Mouse (Mus musculus) neural tube, embryonic 13.5 days (tissue): Measurements from ENCODE around the gene Zfp990. TPM values are rescaled to one million over a fixed set of nuclear protein-coding genes. Genes with fewer than 3 reads are reported as not detected.
A peak's percentile ranks its signal among the peaks of the same experiment; 100 is the strongest.
"Not testable (repeated sequence)": the region's sequence is repeated elsewhere in the genome, so short reads cannot be mapped to it uniquely, and the experiment has no call there.

ENCODE experiments used
- ATAC-seq: fragments of 200-750 bp; cut with Nextera tagmentation; 2 replicates; pipeline ENCODE4 v1.8.0; 2017; ENCODE audit warnings: low read depth, mild to moderate bottlenecking, moderate TSS enrichment, moderate library complexity
- H3K27ac ChIP-seq: fragments of 300-500 bp; sonication (generic); replicated peaks from 2 replicates; pipeline ENCODE4 v1.5.1; 2015; ENCODE audit warnings: moderate library complexity, mild to moderate bottlenecking, inconsistent platforms
- H3K27me3 ChIP-seq: fragments of 300-500 bp; sonication (generic); 2 replicates; pipeline ENCODE4 v1.6.1; 2015; ENCODE audit warnings: mild to moderate bottlenecking, inconsistent platforms
- H3K36me3 ChIP-seq: fragments of 300-500 bp; sonication (generic); 2 replicates; pipeline ENCODE4 v1.6.1; 2015; ENCODE audit warnings: mild to moderate bottlenecking, inconsistent platforms
- H3K4me1 ChIP-seq: fragments of 300-500 bp; sonication (generic); replicated peaks from 2 replicates; pipeline ENCODE4 v1.6.1; 2015; ENCODE audit warnings: inconsistent platforms
- H3K4me2 ChIP-seq: fragments of 300-500 bp; sonication (generic); 2 replicates; pipeline ENCODE4 v1.6.1; 2015; ENCODE audit warnings: inconsistent platforms, mild to moderate bottlenecking, moderate library complexity
- H3K4me3 ChIP-seq: fragments of 300-500 bp; sonication (generic); 2 replicates; pipeline ENCODE4 v1.5.1; 2015; ENCODE audit warnings: mild to moderate bottlenecking, inconsistent platforms
- H3K9ac ChIP-seq: fragments of 300-500 bp; sonication (generic); 2 replicates; pipeline ENCODE4 v1.6.1; 2015; ENCODE audit warnings: moderate library complexity, mild to moderate bottlenecking, inconsistent platforms
- H3K9me3 ChIP-seq: fragments of 300-500 bp; sonication (generic); 2 replicates; pipeline ENCODE4 v1.6.1; 2016; ENCODE audit warnings: inconsistent platforms
- WGBS: fragments of 180-500 bp; shearing (Covaris S2); methylation state at CpG from one replicate; pipeline ENCODE4 v1.1.7; 2015; 5-methylcytosine and 5-hydroxymethylcytosine counted together
- polyA plus RNA-seq: library from polyadenylated mRNA; unstranded; fragments of >200 nt; fragmentation: Nextera tagmentation; extraction: Ambion mirVana; gene quantifications from 2 replicates; pipeline ENCODE4 v1.2.1, GENCODE M21; 2015

The Zfp990 gene
- polyA plus RNA-seq, 1 experiment from 2014 or later: not detected

DNA sequence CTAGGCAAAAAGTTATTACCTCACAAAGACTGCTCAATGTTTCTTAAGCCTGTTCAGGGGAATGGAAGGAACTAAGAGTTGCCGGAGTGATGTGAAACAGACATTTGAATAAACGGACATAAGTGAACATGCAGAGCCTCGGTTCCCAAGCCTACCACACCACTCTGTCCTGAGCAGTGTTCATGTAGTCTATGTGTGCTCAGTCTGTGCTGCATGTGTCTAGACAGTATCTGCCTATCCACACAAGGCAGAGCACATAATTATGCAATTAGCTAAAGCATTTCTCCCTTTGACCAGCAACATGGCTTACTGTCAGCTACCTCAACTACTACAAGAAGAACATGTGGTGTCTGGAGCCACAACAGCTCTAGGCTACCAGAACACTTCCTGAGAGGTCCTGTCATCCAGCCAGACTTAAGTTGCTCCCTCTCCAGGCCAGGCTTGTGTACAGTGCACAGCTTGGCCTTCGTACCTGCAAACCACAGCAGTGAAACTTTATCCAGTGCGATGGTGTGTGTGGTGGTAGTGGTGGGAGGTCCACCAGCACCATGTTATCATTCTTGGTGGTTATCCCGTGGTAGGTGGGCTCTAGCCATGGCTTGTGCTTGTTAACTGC lies 35.3 kb downstream of the Zfp990 start:
- H3K9me3 ChIP-seq: peaks cover 47% of the 10 kb centered on the region
- H3K4me2 ChIP-seq, ATAC-seq, H3K4me1 ChIP-seq, H3K27ac ChIP-seq, H3K4me3 ChIP-seq, H3K36me3 ChIP-seq, H3K27me3 ChIP-seq, H3K9ac ChIP-seq: not testable (repeated sequence)
- WGBS: 80% methylated on average over 6 of the region's 6 CpGs

DNA sequence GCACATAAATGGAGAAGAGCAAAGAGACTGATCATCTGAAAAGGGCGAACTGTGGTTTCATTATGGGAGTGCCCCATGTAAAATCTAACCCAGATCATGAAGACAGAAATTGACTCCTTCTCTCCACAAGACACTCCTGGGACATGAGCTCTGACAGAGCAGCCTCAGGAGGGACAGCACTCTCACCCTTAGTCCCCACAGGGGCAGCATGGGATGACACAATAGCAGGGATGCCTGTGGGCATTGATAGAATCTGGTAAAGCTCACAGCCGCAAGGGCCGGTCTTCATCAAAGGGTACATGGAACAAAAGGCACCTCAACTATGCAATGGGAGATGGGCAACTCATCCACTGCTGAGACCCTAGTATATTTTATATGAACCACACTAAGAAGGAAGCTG lies 35.9 kb downstream of the Zfp990 start:
- not testable (repeated sequence) for H3K9ac ChIP-seq, H3K4me1 ChIP-seq, ATAC-seq, H3K4me3 ChIP-seq, H3K27ac ChIP-seq, H3K4me2 ChIP-seq, H3K27me3 ChIP-seq, H3K36me3 ChIP-seq
- 91% methylated on average over 3 of the region's 3 CpGs for WGBS
- peaks cover 41% of the 10 kb centered on the region for H3K9me3 ChIP-seq

DNA sequence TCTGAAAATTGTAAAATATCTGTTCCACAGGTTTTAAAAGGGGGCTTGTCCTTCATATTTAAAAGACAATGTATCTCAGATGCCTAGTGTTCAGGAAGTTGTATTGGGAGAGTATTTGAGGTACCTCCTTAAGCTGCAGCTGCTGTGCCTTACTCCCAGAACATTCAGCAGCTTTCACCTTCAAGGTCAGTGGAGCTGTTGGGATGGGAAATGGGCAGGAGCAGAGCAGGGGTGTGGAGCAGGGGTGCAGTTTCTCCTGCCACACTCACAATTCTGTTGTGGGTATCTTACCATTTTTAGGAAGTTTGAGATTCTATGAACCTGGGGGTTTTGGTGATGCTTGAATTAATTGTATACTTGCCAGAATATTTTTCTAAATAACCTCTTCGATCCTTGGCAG lies 46.1 kb downstream of the Zfp990 start:
- Histone ChIP-seq H3K27ac (no peak overlapping the region), H3K9ac (no peak overlapping the region), H3K27me3 (no peaks in the 10 kb centered on the region), H3K9me3 (peaks cover 33% of the 10 kb centered on the region), H3K36me3 (no peaks in the 10 kb centered on the region), H3K4me2 (no peak overlapping the region), H3K4me1 (no peaks in the 10 kb centered on the region), H3K4me3 (no peak overlapping the region)
- 70% methylated on average over 1 of the region's 1 CpGs for WGBS
- no peak for ATAC-seq

DNA sequence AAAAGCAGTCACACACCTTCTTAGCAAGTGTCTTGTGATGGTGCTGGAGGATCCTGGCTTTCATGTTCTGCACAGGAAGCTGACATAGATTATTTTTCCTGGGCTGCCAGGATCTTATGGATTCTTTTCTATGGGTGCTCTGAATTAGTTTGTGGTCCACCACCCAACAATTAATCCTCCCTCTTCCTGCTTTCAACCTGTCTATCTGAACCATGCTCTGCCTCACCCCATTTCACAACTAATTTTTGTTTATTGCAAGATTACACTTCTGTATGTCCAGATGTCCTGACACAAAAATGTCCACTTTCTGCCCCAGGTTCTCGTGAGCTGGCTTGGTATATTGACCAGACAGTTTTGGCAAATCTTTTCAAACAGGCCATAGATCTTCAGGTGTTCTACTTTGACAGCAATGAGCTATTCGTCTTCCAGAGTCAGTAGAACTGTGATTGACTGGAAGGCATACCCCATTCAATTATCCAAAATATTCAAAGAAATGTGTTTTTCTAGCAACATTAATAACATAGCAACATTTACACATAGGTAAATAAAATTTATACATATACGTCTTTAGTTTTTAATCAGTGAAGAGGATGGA lies 49.0 kb downstream of the Zfp990 start:
- 39% methylated on average over 3 of the region's 3 CpGs for WGBS
- no peak overlapping the region for H3K4me3 ChIP-seq
- H3K27me3 ChIP-seq: no peaks in the 10 kb centered on the region
- ATAC-seq: no peak
- H3K9ac ChIP-seq: no peak overlapping the region
- no peaks in the 10 kb centered on the region for H3K36me3 ChIP-seq
- no peak overlapping the region for H3K4me2 ChIP-seq
- no peaks in the 10 kb centered on the region for H3K4me1 ChIP-seq
- H3K9me3 ChIP-seq: peaks cover 39% of the 10 kb centered on the region
- H3K27ac ChIP-seq: no peak overlapping the region

DNA sequence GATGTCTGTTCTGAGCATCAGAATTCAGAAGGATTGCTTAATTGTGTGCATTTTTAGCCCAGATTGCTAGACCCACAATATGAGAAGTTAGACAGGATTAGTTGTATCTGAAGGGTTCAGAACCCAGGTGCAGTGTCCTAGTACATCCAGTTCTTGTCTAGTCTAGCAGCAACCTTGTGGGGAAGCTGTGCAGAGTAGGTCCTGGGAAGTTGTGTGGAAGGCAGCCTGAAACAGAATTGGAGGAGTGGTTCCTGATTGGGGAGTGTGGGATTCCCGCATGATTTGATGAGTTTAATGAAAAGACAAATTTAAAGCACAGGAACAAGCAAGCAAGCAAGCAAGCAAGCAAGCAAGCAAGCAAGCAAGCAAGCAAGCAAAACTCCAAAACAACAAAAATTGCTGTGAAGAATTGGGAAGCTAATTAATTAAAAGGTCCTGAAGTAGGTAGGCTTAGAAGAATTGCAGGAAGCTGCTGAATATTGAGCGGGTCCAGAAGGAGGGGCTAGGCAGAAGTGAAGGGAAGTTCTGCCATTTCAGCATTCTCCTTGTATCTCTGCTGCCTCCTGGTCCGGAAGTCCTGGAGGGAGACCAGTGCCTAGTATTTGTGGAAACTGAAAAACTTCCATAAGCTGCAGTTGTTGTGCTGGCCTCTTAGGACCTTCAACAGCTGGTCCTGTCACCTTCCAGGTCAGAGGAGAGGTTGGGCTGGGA lies 53.7 kb downstream of the Zfp990 start:
- no peaks in the 10 kb centered on the region for H3K36me3 ChIP-seq
- no peak overlapping the region for H3K9ac ChIP-seq
- H3K4me2 ChIP-seq: no peak overlapping the region
- H3K27ac ChIP-seq: no peak overlapping the region
- 69% methylated on average over 3 of the region's 3 CpGs for WGBS
- no peaks in the 10 kb centered on the region for H3K27me3 ChIP-seq
- ATAC-seq: no peak
- peaks cover 47% of the 10 kb centered on the region for H3K9me3 ChIP-seq
- no peak overlapping the region for H3K4me3 ChIP-seq
- H3K4me1 ChIP-seq: no peaks in the 10 kb centered on the region

DNA sequence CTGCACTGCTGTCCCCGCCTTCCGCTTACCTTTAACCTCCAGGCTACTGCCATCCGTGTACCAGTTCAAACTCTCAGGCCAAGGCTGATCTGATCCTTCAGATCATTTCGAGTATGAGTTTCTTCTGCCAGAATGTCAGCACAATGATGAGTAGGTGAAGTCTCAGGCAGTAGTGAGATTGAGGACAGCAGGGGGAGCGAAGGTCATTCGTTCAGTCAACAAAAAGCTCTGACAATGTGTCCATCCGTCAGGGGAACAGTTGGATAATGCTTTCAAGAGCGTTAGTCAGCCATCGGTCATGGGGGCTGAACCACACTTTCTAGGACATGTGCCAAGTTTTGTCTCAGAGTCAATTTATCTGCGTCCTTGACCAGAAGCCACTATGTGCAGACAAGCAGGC lies 59.9 kb downstream of the Zfp990 start:
- not testable (repeated sequence) for H3K4me2 ChIP-seq, ATAC-seq, H3K27me3 ChIP-seq, H3K4me3 ChIP-seq, H3K27ac ChIP-seq, H3K4me1 ChIP-seq, H3K9ac ChIP-seq, H3K36me3 ChIP-seq
- peaks cover 25% of the 10 kb centered on the region for H3K9me3 ChIP-seq
- 90% methylated on average over 6 of the region's 10 CpGs for WGBS

DNA sequence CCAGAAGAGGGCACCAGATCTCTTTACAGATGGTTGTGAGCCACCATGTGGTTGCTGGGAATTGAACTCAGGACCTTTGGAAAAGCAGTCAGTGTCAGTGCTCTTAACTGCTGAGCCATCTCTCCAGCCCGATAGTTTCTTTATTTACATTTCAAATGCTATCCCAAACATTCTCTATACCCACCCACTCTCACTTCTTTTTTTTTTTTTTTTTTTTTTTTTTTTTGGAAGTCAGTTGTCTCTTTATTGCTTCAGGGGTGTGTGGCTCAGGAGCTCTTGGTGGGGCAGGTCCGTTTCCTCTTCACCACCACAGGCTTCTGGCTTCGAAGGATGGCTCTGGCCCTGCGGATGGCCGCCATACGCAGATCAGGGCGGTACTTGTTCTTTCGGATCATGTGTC lies 66.1 kb downstream of the Zfp990 start:
- H3K9me3 ChIP-seq: peaks cover 18% of the 10 kb centered on the region
- H3K9ac ChIP-seq, H3K27ac ChIP-seq, H3K4me1 ChIP-seq, ATAC-seq, H3K4me2 ChIP-seq, H3K27me3 ChIP-seq, H3K4me3 ChIP-seq, H3K36me3 ChIP-seq: not testable (repeated sequence)
- 87% methylated on average over 8 of the region's 8 CpGs for WGBS

DNA sequence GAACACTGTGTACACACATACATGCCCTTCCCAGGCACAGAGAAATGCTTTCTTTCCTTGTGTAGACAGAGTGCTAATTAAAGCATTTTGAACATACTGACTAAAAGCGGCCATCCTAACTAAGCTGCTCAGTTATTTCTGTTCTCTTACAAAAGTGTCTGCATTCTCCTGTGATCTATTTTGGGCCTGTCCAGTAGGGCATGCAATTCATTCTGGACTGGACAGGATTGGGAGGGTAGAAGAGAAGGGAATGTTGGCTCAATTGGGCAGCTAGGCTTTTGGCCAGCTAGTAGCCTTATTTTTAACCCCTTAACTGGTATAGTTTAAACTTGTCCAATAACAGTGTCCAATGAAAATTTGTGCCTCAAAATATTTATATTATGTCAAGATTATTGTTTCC lies 69.8 kb downstream of the Zfp990 start:
- not testable (repeated sequence) for H3K27me3 ChIP-seq, ATAC-seq, H3K27ac ChIP-seq, H3K9me3 ChIP-seq, H3K36me3 ChIP-seq, H3K4me2 ChIP-seq, H3K9ac ChIP-seq, H3K4me1 ChIP-seq, H3K4me3 ChIP-seq
- 97% methylated on average over 1 of the region's 1 CpGs for WGBS

DNA sequence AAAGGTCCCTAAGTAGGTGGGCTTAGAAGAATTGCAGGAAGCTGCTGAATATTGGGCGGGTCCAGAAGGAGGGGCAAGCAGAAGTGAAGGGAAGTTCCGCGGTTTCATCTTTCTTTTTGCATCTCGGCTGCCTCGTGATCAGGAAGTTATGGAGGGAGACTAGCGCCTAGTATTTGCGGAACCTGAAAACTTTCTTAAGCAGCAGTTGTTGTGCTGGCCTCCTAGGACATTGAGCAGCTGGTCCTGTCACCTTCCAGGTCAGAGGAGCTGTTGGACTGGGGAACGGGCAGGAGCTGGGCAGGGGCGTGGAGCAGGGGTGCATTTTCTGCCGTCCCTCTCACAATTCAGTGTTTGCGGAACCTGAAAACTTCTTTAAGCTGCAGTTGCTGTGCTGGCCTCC lies 74.5 kb downstream of the Zfp990 start, which contains the start of gene Gm13212:
Gm13212 (plus strand) TSS at position 89 of the 400 bp plus-strand sequence.
- H3K4me1 ChIP-seq, H3K4me2 ChIP-seq: not testable (repeated sequence)
- WGBS: 18% methylated on average over 11 of the region's 11 CpGs

DNA sequence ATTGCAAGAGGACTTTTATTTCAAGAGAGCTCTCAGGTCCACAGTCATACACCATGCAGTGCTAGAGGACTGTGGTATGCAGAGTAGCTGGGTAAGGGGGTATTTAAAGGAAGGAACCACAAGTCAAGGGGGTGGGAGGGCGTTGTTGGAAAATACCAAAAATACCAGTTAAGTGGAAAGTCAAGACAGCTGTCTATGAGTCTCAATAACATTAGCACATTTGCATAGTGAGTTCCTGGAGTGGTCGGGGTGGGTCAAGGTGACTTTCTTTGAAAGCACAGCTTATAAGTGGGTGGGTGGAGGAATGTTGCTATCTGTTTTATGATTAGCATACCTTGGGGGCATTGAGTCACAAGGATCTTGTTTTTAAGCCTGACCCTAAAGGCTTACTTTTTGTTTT lies 75.5 kb downstream of the Zfp990 start:
- not testable (repeated sequence) for H3K4me2 ChIP-seq, H3K36me3 ChIP-seq, H3K4me1 ChIP-seq, H3K9me3 ChIP-seq, H3K9ac ChIP-seq, H3K27me3 ChIP-seq, H3K27ac ChIP-seq, H3K4me3 ChIP-seq, ATAC-seq
- WGBS: 84% methylated on average over 2 of the region's 2 CpGs

More for the DNA sequence above, 74.5 kb downstream of the Zfp990 start, which contains the start of gene Gm13212:
- H3K9ac ChIP-seq, H3K27me3 ChIP-seq, H3K36me3 ChIP-seq, ATAC-seq, H3K9me3 ChIP-seq, H3K27ac ChIP-seq: not testable (repeated sequence)
- H3K4me3 ChIP-seq: peak within 1 kb of the TSS; percentile 13; the same call in 1 of the 2 replicates
